Mouse (Mus musculus): Measurements from ENCODE around the gene Emsy.

The Emsy gene

DNA sequence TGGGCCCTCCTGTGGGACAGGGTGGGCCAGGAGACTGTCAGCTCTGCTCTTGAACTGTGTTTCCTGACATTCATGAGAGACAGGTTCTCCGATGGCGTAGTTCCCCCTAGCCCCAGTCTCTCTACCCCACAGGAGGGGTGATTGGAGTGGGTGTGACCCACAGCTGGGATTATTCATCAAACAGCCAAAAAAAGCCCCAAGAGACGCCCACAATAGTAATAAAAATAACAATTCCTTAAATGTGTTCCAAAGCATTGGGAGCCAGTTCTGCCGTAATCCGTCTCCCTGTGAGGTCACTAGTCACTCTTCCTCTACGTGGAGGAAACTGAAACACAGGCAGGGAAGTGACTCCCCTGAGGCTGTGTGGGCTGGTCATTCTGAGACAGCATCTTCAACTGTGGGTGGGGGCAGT, 113.8 kb downstream of the Emsy start:
- DNase-seq (ENCODE audit: low spot score in 2 of 2) = no peak

- DNase-seq (ENCODE audit: low spot score in 2 of 2) = no peak
Measured at GRCm38 (mm10) chr7:98542267-98542666, 114.3 kb downstream of the Emsy start.

DNA sequence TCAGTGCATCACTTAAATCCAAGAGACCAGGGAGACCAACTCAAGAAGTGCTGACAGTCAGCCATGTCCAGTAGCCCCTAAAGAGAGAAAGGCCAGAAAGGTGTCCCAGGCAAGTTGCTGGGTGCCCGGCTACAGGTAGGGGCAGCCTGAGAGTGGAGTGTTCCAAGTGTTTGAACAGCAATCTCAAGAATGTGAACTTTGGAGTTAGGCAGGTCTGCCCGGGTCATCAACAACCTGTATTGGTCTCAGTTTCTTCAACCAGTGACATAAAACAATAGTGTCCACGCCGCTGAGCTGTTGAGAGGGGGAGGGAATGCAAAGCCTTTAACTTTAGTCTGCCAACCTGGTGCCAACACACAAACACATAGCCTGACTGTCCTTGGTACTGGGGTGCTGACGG, 115.0 kb downstream of the Emsy start:
- no peak for DNase-seq (ENCODE audit: low spot score in 2 of 2)

DNA sequence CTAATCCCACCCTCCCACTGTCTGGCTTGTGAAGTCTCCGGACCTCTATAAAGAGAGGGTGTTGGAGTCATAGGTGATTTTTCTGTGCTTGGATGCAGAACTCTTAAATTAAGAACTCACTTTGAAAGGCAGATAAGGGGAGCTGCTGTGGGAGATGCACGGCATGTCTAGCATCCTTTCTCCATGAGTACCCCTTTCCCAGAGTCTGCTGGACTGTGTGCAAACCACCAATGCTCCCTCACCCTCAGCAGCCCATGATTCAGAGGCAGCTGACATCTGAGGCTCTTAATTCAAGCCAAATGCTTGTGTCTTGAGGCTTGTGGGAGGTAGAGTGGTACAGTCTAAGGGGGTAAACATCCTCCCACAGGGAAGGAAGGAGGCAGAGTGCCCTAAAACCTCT, 115.7 kb downstream of the Emsy start:
- DNase-seq (ENCODE audit: low spot score in 2 of 2) = no peak

DNA sequence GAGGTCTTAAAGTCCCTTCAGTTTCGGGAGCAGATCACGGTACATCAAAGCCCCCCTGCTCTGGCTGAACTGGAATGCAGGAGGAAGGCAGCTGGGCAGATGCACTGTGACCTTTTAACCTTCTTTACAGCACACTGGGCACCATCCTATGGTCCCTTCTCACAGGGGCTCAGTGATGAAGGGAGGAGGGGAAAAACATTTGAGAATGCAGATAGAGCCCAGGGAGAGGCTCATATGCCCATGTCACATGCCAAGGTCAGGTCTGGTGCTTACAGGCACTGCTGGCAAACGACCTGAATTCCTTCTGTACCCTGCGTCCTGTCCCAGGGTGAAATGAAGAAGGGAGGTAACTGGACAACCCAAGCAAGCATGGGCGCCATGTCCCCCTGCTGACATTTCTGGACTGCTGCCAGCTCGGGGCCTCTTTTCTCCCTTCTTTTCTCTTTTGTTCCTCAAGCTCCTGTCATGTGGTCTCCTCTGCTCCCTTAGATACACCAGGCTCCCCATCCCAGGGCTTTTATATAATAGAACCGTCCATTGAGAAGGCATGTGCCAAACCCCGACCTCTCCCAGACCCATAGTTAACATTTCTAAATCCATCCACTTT, 118.5 kb downstream of the Emsy start:
- no peak for DNase-seq (ENCODE audit: low spot score in 2 of 2)

GRCm38 (mm10) chr7:98537210-98537966, 119.2 kb downstream of the Emsy start:
- no peak for DNase-seq (ENCODE audit: low spot score in 2 of 2)

Measured in spleen, postnatal 10 days (tissue).